Mouse (Mus musculus) myocyte (in vitro differentiated cells): ENCODE data around the gene Sh3d21. TPM values are rescaled to one million over a fixed set of nuclear protein-coding genes. Genes with fewer than 3 reads are reported as not detected.

ENCODE experiments used
- H3K27me3 ChIP-seq: one replicate; pipeline ENCODE4 v1.6.1; 2011; ENCODE audit not compliant: control insufficient read depth, insufficient read depth, insufficient read length
- H3K36me3 ChIP-seq: one replicate; pipeline ENCODE4 v1.6.1; 2011; ENCODE audit not compliant: control insufficient read depth, insufficient read depth
- H3K4me2 ChIP-seq: one replicate; pipeline ENCODE4 v1.6.1; 2011; ENCODE audit warnings: low read depth, control low read depth
- H3K4me3 ChIP-seq: one replicate; pipeline ENCODE4 v1.5.1; 2011; ENCODE audit warnings: mild to moderate bottlenecking, control low read depth, moderate library complexity
- H3K79me2 ChIP-seq: one replicate; pipeline ENCODE4 v1.6.1; 2011; ENCODE audit not compliant: control insufficient read depth, insufficient read depth
- H3ac ChIP-seq: one replicate; pipeline ENCODE4 v1.6.1; 2011; ENCODE audit not compliant: control insufficient read depth, insufficient read length
- CEBPB ChIP-seq: IDR thresholded peaks from 2 replicates; pipeline ENCODE4 v1.6.1; 2011; ENCODE audit warnings: mild to moderate bottlenecking, moderate library complexity; ENCODE audit not compliant: poor library complexity, insufficient read depth, severe bottlenecking
- E2F4 ChIP-seq: IDR thresholded peaks from one replicate; pipeline ENCODE4 v1.6.1; 2011; ENCODE audit warnings: mild to moderate bottlenecking, control low read depth, moderate library complexity; ENCODE audit not compliant: insufficient read depth
- MAX ChIP-seq: IDR thresholded peaks from one replicate; pipeline ENCODE4 v1.6.1; 2011; ENCODE audit warnings: low read depth, mild to moderate bottlenecking, control low read depth
- MYOD1 ChIP-seq, 3 experiments: IDR thresholded peaks; one replicate each; pipeline ENCODE4 v1.6.1; 2011; ENCODE audit warnings: control low read depth in 2 of 3, low read depth in 2 of 3, mild to moderate bottlenecking in 2 of 3, moderate library complexity in 1 of 3; ENCODE audit not compliant: insufficient read length in 2 of 3, control insufficient read depth in 1 of 3
- MYOG ChIP-seq, 3 experiments: IDR thresholded peaks; one replicate each; pipeline ENCODE4 v1.6.1; 2011; ENCODE audit warnings: control low read depth in 2 of 3, low read depth in 2 of 3, mild to moderate bottlenecking in 2 of 3; ENCODE audit not compliant: insufficient read length in 2 of 3, control insufficient read depth in 1 of 3, insufficient read depth in 1 of 3
- POLR2A ChIP-seq: IDR thresholded peaks from one replicate; pipeline ENCODE4 v1.6.1; 2011; ENCODE audit warnings: low read depth, mild to moderate bottlenecking, control low read depth, moderate library complexity; ENCODE audit not compliant: insufficient read length
- POLR2AphosphoS2 ChIP-seq: IDR thresholded peaks from one replicate; pipeline ENCODE4 v1.6.1; 2011; ENCODE audit warnings: low read depth, control low read depth; ENCODE audit not compliant: insufficient read length
- REST ChIP-seq: IDR thresholded peaks from one replicate; pipeline ENCODE4 v1.6.1; 2011; ENCODE audit warnings: mild to moderate bottlenecking, control low read depth, moderate library complexity; ENCODE audit not compliant: insufficient read depth, insufficient read length
- SRF ChIP-seq: IDR thresholded peaks from one replicate; pipeline ENCODE4 v1.6.1; 2011; ENCODE audit warnings: low read depth; ENCODE audit not compliant: control insufficient read depth, insufficient read length
- TCF12 ChIP-seq: IDR thresholded peaks from one replicate; pipeline ENCODE4 v1.6.1; 2011; ENCODE audit warnings: mild to moderate bottlenecking, control low read depth; ENCODE audit not compliant: poor library complexity, insufficient read depth, severe bottlenecking
- TCF3 ChIP-seq: IDR thresholded peaks from one replicate; pipeline ENCODE4 v1.6.1; 2011; ENCODE audit warnings: low read depth, control low read depth; ENCODE audit not compliant: insufficient read length
- USF1 ChIP-seq: IDR thresholded peaks from one replicate; pipeline ENCODE4 v1.6.1; 2011; ENCODE audit warnings: low read depth, mild to moderate bottlenecking, control low read depth, moderate library complexity
- polyA plus RNA-seq: library from polyadenylated mRNA; unstranded; fragments of >200 nt; fragmentation: generic; extraction: Trizol; gene quantifications from one replicate; pipeline ENCODE4 v1.2.1, GENCODE M21; 2012; ENCODE audit warnings: missing spikeins

Sh3d21 gene
- polyA plus RNA-seq, 1 experiment = 0.23 TPM

DNA sequence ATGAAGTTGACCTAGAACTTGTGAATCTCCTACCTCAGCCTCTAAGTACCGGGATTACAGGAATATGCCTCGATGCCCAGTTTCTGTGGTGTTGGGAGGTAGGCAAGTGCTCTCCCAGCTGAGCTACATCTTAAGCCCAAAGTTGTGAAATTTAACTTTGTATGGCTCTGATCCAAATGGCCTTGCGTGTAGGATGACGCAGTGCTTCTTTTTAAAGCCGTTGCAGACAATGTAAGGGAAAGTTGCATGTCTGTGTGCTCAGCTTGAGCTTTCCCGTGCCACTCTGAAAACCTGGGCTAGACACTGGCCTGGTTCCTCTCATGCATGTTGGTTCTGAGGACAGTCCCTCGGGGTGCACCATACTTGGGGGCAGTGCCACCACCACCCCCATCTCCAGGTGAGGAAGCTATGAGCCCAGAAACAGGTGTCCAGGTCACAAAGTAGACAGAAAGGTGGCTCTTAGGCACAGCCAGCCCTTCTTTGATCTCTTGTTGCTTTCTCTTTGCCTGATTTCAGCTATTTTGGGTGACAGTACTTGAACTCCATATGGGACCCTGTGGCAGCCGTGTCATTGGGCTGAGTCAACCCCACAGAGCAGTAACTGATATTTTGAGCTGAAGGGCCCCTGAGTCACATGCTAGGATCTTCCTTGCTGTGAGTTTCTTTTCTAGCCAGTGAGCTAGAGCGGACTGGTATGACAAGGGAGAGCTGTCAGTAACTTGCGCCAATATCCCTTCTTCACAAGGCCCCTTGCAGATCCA lies 53.5 kb downstream of the Sh3d21 start:
- Histone ChIP-seq H3K4me3 (peak overlapping the region; percentile 8), H3K4me2 (peak overlapping the region; percentile 92), H3K27me3 (no peaks in the 10 kb centered on the region), H3ac (no peak overlapping the region), H3K36me3 (peaks cover 7% of the 10 kb centered on the region), H3K79me2 (peaks cover 87% of the 10 kb centered on the region)
- TF ChIP-seq MAX (no peak), MYOG (IDR thresholded peaks at IDR 0.05; ENCODE audit: control insufficient read depth in 1 of 3, insufficient read depth in 1 of 3, insufficient read length in 2 of 3, low read depth in 2 of 3) (no peak), MYOD1 (IDR thresholded peaks at IDR 0.05; ENCODE audit: control insufficient read depth in 1 of 3, insufficient read length in 2 of 3, low read depth in 2 of 3) (no peak), CEBPB (peak; percentile 87)

GRCm38 (mm10) chr4:126108061-126108740 lies 55.1 kb downstream of the Sh3d21 start:
- no peak overlapping the region for H3ac ChIP-seq
- no peaks in the 10 kb centered on the region for H3K36me3 ChIP-seq
- peak overlapping the region; percentile 92 for H3K4me2 ChIP-seq
- no peaks in the 10 kb centered on the region for H3K27me3 ChIP-seq
- no peak overlapping the region for H3K4me3 ChIP-seq
- no peak for TF ChIP-seq MYOD1 (IDR thresholded peaks at IDR 0.05; ENCODE audit: control insufficient read depth in 1 of 3, insufficient read length in 2 of 3, low read depth in 2 of 3)
- no peak for TF ChIP-seq SRF
- no peak for TF ChIP-seq E2F4
- no peak for TF ChIP-seq POLR2A
- TF ChIP-seq TCF12 = no peak
- no peak for TF ChIP-seq CEBPB
- TF ChIP-seq POLR2AphosphoS2 = no peak
- TF ChIP-seq TCF3 = no peak
- no peak for TF ChIP-seq USF1
- TF ChIP-seq MYOG (IDR thresholded peaks at IDR 0.05; ENCODE audit: control insufficient read depth in 1 of 3, insufficient read depth in 1 of 3, insufficient read length in 2 of 3, low read depth in 2 of 3) = no peak
- no peak for TF ChIP-seq MAX
- no peak for TF ChIP-seq REST
- peaks cover 79% of the 10 kb centered on the region for H3K79me2 ChIP-seq

GRCm38 (mm10) chr4:126105131-126105783 lies 58.0 kb downstream of the Sh3d21 start:
- peak overlapping the region; percentile 97 for H3K4me2 ChIP-seq
- peaks cover 59% of the 10 kb centered on the region for H3K79me2 ChIP-seq
- TF ChIP-seq POLR2A = no peak
- TF ChIP-seq E2F4 = no peak
- TF ChIP-seq TCF3 = no peak
- no peak for TF ChIP-seq POLR2AphosphoS2
- no peak for TF ChIP-seq SRF
- no peak for TF ChIP-seq TCF12
- no peak for TF ChIP-seq MAX
- no peak for TF ChIP-seq MYOG (IDR thresholded peaks at IDR 0.05; ENCODE audit: control insufficient read depth in 1 of 3, insufficient read depth in 1 of 3, insufficient read length in 2 of 3, low read depth in 2 of 3)
- no peak for TF ChIP-seq REST
- no peaks in the 10 kb centered on the region for H3K36me3 ChIP-seq
- H3ac ChIP-seq = peak overlapping the region; percentile 44
- peak overlapping the region; percentile 95 for H3K4me3 ChIP-seq
- H3K27me3 ChIP-seq = no peaks in the 10 kb centered on the region

DNA sequence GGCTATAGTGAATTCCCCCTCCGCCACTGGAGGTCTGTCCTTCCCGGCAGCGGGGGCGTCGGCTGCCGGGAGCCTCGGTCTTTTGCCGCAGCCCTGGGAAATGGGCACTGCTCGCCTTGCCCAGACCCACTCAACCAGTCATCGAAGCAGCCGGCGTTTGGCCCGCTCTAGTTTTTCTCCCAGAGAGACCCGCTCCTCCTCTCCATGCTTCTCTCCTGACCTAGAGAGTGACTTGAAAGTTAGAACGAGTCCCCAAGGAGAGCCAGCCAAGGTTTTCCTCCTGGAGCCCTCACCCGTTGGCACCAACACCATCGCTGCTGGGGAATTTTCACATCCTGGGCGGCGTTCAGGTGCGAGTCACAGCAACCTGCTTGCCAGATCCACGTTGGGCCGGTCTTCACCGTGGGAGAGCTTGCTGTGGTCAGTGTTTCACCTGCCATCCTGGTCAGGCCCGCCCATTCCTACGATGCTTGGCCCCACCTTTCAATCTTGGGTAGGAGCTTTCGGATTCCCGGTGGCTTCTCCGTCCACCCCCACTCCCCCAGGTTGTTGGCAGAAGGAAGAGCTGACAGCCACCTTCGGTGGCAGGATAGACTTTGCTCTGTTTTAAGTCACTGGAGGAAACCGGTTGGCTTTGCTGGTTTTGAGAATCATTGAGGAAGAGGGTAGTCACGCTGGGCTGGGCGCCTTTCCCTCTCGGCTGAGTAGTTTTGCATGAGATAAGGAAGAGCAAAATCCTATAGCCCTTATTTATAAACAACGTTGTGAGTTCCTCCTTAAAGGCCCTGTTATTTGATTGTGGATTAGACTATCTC lies 58.8 kb downstream of the Sh3d21 start:
- H3K36me3 ChIP-seq = no peaks in the 10 kb centered on the region
- no peaks in the 10 kb centered on the region for H3K27me3 ChIP-seq
- H3ac ChIP-seq = peak overlapping the region; percentile 44
- peak; percentile 41 for TF ChIP-seq POLR2AphosphoS2
- TF ChIP-seq MAX = no peak
- TF ChIP-seq MYOD1 (IDR thresholded peaks at IDR 0.05; ENCODE audit: control insufficient read depth in 1 of 3, insufficient read length in 2 of 3, low read depth in 2 of 3) = peak in 2 of 3 experiments; percentile 4 to 35
- TF ChIP-seq USF1 = no peak
- peak; percentile 26 for TF ChIP-seq POLR2A
- peaks cover 54% of the 10 kb centered on the region for H3K79me2 ChIP-seq
- peak overlapping the region; percentile 95 for H3K4me3 ChIP-seq
- H3K4me2 ChIP-seq = peak overlapping the region; percentile 97
